Mouse (Mus musculus) MEL (cell line): Measurements from ENCODE around the gene Rbm15. TPM values are rescaled to one million over a fixed set of nuclear protein-coding genes. Genes with fewer than 3 reads are reported as not detected.

Experiments used
- DNase-seq: peaks from one replicate; pipeline ENCODE4 v3.0.0; 2011; ENCODE audit warnings: low read depth, low spot score
- H3K27ac ChIP-seq: 2 replicates; pipeline ENCODE4 v1.5.1; 2012; ENCODE audit warnings: low read depth, mild to moderate bottlenecking, control low read depth, low read length, moderate library complexity; ENCODE audit not compliant: control insufficient read depth
- H3K27me3 ChIP-seq, 2 experiments: fragments of 150-350 bp in 1 of 2; sonication (generic) in 1 of 2; 2 replicates each; pipeline ENCODE4 v1.6.1; 2012; ENCODE audit warnings: low read length in 2 of 2, mild to moderate bottlenecking in 2 of 2, improper control_type of control experiment in 1 of 2, moderate library complexity in 1 of 2; ENCODE audit not compliant: insufficient read depth in 2 of 2, control insufficient read depth in 1 of 2
- H3K36me3 ChIP-seq, 2 experiments: 2 replicates each; pipeline ENCODE4 v1.6.1; 2012 to 2014; ENCODE audit warnings: low read length in 2 of 2, improper control_type of control experiment in 1 of 2, inconsistent platforms in 1 of 2, mild to moderate bottlenecking in 1 of 2; ENCODE audit not compliant: insufficient read depth in 2 of 2, control insufficient read depth in 1 of 2
- H3K4me1 ChIP-seq, 2 experiments: fragments of 150-350 bp in 1 of 2; sonication (generic) in 1 of 2; 2 replicates each; pipeline ENCODE4 v1.6.1; 2012; ENCODE audit warnings: low read length in 2 of 2, improper control_type of control experiment in 1 of 2, mild to moderate bottlenecking in 1 of 2; ENCODE audit not compliant: insufficient read depth in 2 of 2, control insufficient read depth in 1 of 2
- H3K4me3 ChIP-seq, 2 experiments: fragments of 150-350 bp in 1 of 2; sonication (generic) in 1 of 2; 2 replicates each; pipeline ENCODE4 v1.5.1; 2012; ENCODE audit warnings: low read depth in 2 of 2, low read length in 2 of 2, mild to moderate bottlenecking in 2 of 2, moderate library complexity in 2 of 2, control low read depth in 1 of 2, improper control_type of control experiment in 1 of 2; ENCODE audit not compliant: control insufficient read depth in 1 of 2, insufficient read depth in 1 of 2
- H3K79me2 ChIP-seq: 2 replicates; pipeline ENCODE4 v1.6.1; 2012; ENCODE audit warnings: mild to moderate bottlenecking, low read length, moderate library complexity; ENCODE audit not compliant: control insufficient read depth, poor library complexity, insufficient read depth
- H3K9ac ChIP-seq: 2 replicates; pipeline ENCODE4 v1.6.1; 2012; ENCODE audit warnings: low read depth, mild to moderate bottlenecking, control low read depth, low read length, moderate library complexity; ENCODE audit not compliant: control insufficient read depth, poor library complexity, severe bottlenecking
- H3K9me3 ChIP-seq: fragments of 150-350 bp; sonication (generic); replicated peaks from 2 replicates; pipeline ENCODE4 v1.6.1; 2012; ENCODE audit warnings: mild to moderate bottlenecking, low read length, improper control_type of control experiment, moderate library complexity; ENCODE audit not compliant: insufficient read depth
- CHD1 ChIP-seq: IDR thresholded peaks from 2 replicates; pipeline ENCODE4 v1.6.1; 2012; ENCODE audit warnings: low read depth, mild to moderate bottlenecking, inconsistent platforms, low read length, improper control_type of control experiment
- CTCF ChIP-seq, 3 experiments: IDR thresholded peaks in 2 of 3; conservative IDR thresholded peaks in 1 of 3; 2 replicates each; pipeline ENCODE4 v1.5.1; 2011 to 2012; ENCODE audit warnings: low read length in 3 of 3, low read depth in 2 of 3, mild to moderate bottlenecking in 2 of 3, improper control_type of control experiment in 1 of 3, inconsistent platforms in 1 of 3, mixed read lengths in 1 of 3, moderate library complexity in 1 of 3; ENCODE audit not compliant: control insufficient read depth in 1 of 3, insufficient read depth in 1 of 3, poor library complexity in 1 of 3, severe bottlenecking in 1 of 3
- EP300 ChIP-seq, 2 experiments: IDR thresholded peaks; 2 replicates each; pipeline ENCODE4 v1.6.1; 2011; ENCODE audit warnings: improper control_type of control experiment in 2 of 2, low read length in 2 of 2, low read depth in 1 of 2, mild to moderate bottlenecking in 1 of 2
- ETS1 ChIP-seq: IDR thresholded peaks from 2 replicates; pipeline ENCODE4 v1.6.1; 2012; ENCODE audit warnings: low read depth, mild to moderate bottlenecking, inconsistent platforms, low read length, improper control_type of control experiment, moderate library complexity
- KAT2A ChIP-seq: conservative IDR thresholded peaks from 2 replicates; pipeline ENCODE4 v1.6.1; 2012; ENCODE audit warnings: low read depth, low read length, improper control_type of control experiment, inconsistent platforms
- MAFK ChIP-seq: IDR thresholded peaks from 2 replicates; pipeline ENCODE4 v1.6.1; 2011; ENCODE audit warnings: low read depth, mild to moderate bottlenecking, low read length, improper control_type of control experiment, borderline replicate concordance
- MXI1 ChIP-seq: IDR thresholded peaks from 2 replicates; pipeline ENCODE4 v1.6.1; 2011; ENCODE audit warnings: mild to moderate bottlenecking, low read depth, low read length, improper control_type of control experiment
- MYB ChIP-seq: IDR thresholded peaks from 2 replicates; pipeline ENCODE4 v1.6.1; 2011; ENCODE audit warnings: mild to moderate bottlenecking, low read depth, low read length, improper control_type of control experiment
- NELFE ChIP-seq: IDR thresholded peaks from 2 replicates; pipeline ENCODE4 v1.6.1; 2011; ENCODE audit warnings: low read depth, low read length, improper control_type of control experiment
- NRF1 ChIP-seq: IDR thresholded peaks from 2 replicates; pipeline ENCODE4 v1.6.1; 2014; ENCODE audit warnings: low read depth, mild to moderate bottlenecking, inconsistent platforms, low read length, improper control_type of control experiment, moderate library complexity; ENCODE audit not compliant: poor library complexity, insufficient read depth, severe bottlenecking
- POLR2AphosphoS2 ChIP-seq: IDR thresholded peaks from 2 replicates; pipeline ENCODE4 v1.6.1; 2011; ENCODE audit warnings: low read length, improper control_type of control experiment
- POLR2AphosphoS5 ChIP-seq: IDR thresholded peaks from 2 replicates; pipeline ENCODE4 v1.6.1; 2012; ENCODE audit warnings: low read depth, borderline replicate concordance, mild to moderate bottlenecking, inconsistent platforms, low read length, moderate library complexity, mixed read lengths
- RAD21 ChIP-seq: IDR thresholded peaks from 2 replicates; pipeline ENCODE4 v1.6.1; 2011; ENCODE audit warnings: mild to moderate bottlenecking, low read depth, low read length, improper control_type of control experiment
- RCOR1 ChIP-seq: IDR thresholded peaks from 2 replicates; pipeline ENCODE4 v1.6.1; 2012; ENCODE audit warnings: low read depth, mild to moderate bottlenecking, inconsistent platforms, low read length, improper control_type of control experiment
- SIN3A ChIP-seq: IDR thresholded peaks from 2 replicates; pipeline ENCODE4 v1.6.1; 2012; ENCODE audit warnings: low read length, improper control_type of control experiment, inconsistent platforms
- SMC3 ChIP-seq: IDR thresholded peaks from 2 replicates; pipeline ENCODE4 v1.6.1; 2011; ENCODE audit warnings: low read depth, low read length, improper control_type of control experiment
- TBP ChIP-seq: IDR thresholded peaks from 2 replicates; pipeline ENCODE4 v1.8.0; 2011; ENCODE audit warnings: low read depth, low read length, improper control_type of control experiment
- TCF12 ChIP-seq: IDR thresholded peaks from 2 replicates; pipeline ENCODE4 v1.6.1; 2014; ENCODE audit warnings: low read depth, mild to moderate bottlenecking, inconsistent platforms, low read length, improper control_type of control experiment, moderate library complexity
- USF2 ChIP-seq, 2 experiments: IDR thresholded peaks; 2 replicates each; pipeline ENCODE4 v1.6.1; 2011 to 2012; ENCODE audit warnings: improper control_type of control experiment in 2 of 2, low read length in 2 of 2, borderline replicate concordance in 1 of 2, inconsistent platforms in 1 of 2, low read depth in 1 of 2, mild to moderate bottlenecking in 1 of 2; ENCODE audit not compliant: insufficient read depth in 1 of 2
- ZKSCAN1 ChIP-seq: IDR thresholded peaks from 2 replicates; pipeline ENCODE4 v1.6.1; 2012; ENCODE audit warnings: low read depth, mild to moderate bottlenecking, inconsistent platforms, low read length, improper control_type of control experiment, moderate library complexity
- polyA plus RNA-seq, 2 experiments: library from polyadenylated mRNA; stranded (reverse) in 1 of 2; unstranded in 1 of 2; fragments of >175 nt in 1 of 2; fragments of >200 nt in 1 of 2; gene quantifications; 2 replicates each; pipeline versions ENCODE4 v1.2.1 to v1.2.4; 2012; ENCODE audit warnings: low replicate concordance in 2 of 2, low read depth in 1 of 2; ENCODE audit not compliant: insufficient read length in 2 of 2, insufficient read depth in 1 of 2, missing spikeins in 1 of 2
- total RNA-seq: library from RNA; depleted of rRNA; stranded (reverse); fragments of 300-350 nt; gene quantifications from 2 replicates; pipeline ENCODE4 v1.2.3, GENCODE M21; 2012

The Rbm15 gene
- total and polyA plus RNA-seq, 3 experiments = 18.1 to 29.4 TPM; not detected in 1

DNA sequence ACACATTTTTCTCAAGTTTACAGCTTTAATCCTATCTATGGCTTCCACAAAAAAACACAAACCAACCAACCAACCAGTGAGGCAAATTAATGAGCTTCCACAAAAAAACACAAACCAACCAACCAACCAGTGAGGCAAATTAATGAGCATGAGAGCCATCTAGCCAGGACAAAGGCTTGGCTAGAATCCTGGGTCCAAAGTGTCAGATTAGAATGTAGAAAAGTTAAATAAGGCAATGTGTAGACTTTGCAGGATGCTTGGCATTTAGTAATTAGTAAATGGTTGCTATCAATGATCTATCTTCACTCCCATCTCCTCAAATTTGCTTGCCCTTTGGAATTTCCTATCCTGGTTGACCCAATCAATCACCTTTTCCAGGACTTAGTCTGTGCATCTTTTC is 11.7 kb downstream of the Rbm15 start:
- no peaks in the 10 kb centered on the region for H3K9me3 ChIP-seq
- no peak for TF ChIP-seq TBP
- no peak for TF ChIP-seq TCF12
- no peak for TF ChIP-seq KAT2A
- TF ChIP-seq SIN3A = no peak
- TF ChIP-seq SMC3 = no peak
- no peak for TF ChIP-seq MYB
- no peak for TF ChIP-seq USF2 (IDR thresholded peaks at IDR 0.05; ENCODE audit: borderline replicate concordance in 1 of 2, insufficient read depth in 1 of 2, low read depth in 1 of 2, low read length in 2 of 2)
- no peak for TF ChIP-seq CHD1
- TF ChIP-seq NRF1 = no peak
- TF ChIP-seq POLR2AphosphoS5 = no peak
- TF ChIP-seq EP300 (IDR thresholded peaks at IDR 0.05; ENCODE audit: low read depth in 1 of 2, low read length in 2 of 2) = no peak
- no peak for TF ChIP-seq ZKSCAN1
- no peak for TF ChIP-seq CTCF (IDR thresholded peaks at IDR 0.05 in 2 of 3, conservative IDR thresholded peaks at IDR 0.05 in 1 of 3; ENCODE audit: control insufficient read depth in 1 of 3, insufficient read depth in 1 of 3, low read depth in 2 of 3, low read length in 3 of 3, poor library complexity in 1 of 3, severe bottlenecking in 1 of 3)
- no peak for TF ChIP-seq RAD21
- TF ChIP-seq MAFK = no peak
- no peak for TF ChIP-seq RCOR1
- TF ChIP-seq ETS1 = no peak
- TF ChIP-seq MXI1 = no peak
- no peak overlapping the region for H3K9ac ChIP-seq
- no peaks in the 10 kb centered on the region for H3K27me3 ChIP-seq
- DNase-seq = no peak
- peaks cover 14 to 17% of the 10 kb centered on the region in 2 experiments for H3K4me1 ChIP-seq
- peaks cover 24 to 59% of the 10 kb centered on the region in 2 experiments for H3K36me3 ChIP-seq
- peaks cover 70% of the 10 kb centered on the region for H3K79me2 ChIP-seq
- H3K4me3 ChIP-seq = no peak overlapping the region
- H3K27ac ChIP-seq = no peak overlapping the region

DNA sequence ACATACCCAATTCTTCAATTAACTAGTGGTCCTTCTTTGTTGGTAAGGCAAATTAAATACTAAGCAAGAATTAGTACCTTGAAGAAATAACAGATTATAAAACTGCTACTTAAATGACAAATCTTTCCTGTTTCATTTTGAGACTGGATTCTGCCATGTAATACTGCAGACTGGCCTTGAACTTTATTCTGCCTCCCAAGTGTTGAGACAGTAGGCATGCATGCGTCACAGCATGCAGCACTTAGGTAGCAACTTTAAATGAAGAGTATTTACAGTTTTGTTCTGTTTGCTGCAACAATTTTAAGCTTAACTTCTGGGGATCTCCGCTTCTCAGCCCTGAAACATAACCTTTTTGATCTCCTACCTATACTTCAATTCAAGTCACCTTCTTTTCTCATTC is 12.3 kb downstream of the Rbm15 start:
- no peak overlapping the region for H3K9ac ChIP-seq
- H3K4me3 ChIP-seq = no peak overlapping the region
- peaks cover 13 to 17% of the 10 kb centered on the region in 2 experiments for H3K4me1 ChIP-seq
- TF ChIP-seq NELFE = no peak
- 0 out of 2 replicates have a peak, but pooled peaks have one; percentile 33 for TF ChIP-seq POLR2AphosphoS2
- no peaks in the 10 kb centered on the region for H3K9me3 ChIP-seq
- DNase-seq = no peak
- H3K27me3 ChIP-seq = no peaks in the 10 kb centered on the region
- no peak overlapping the region for H3K27ac ChIP-seq
- peaks cover 27 to 59% of the 10 kb centered on the region in 2 experiments for H3K36me3 ChIP-seq
- peaks cover 71% of the 10 kb centered on the region for H3K79me2 ChIP-seq
